Mouse (Mus musculus): ENCODE data around the gene Ikzf2.

DNA sequence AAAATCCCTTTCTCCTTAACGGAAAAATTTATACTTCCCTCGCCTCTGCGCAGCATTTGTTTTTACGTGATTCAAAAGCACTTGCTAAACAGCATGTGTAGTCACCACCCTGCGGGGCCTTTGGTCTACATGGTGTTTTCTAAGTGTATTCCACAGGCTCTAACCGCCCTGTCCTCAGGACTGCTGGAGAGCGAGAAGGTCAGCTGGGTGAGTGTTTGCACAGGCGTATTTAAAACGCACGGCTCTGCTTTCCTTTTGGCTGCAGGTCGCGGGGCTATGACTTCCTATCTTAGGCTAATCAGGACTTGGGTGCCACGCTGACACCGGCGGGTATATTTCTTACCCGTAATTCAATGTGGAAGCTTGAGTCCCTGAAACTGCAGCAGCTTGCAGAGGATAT lies 30.1 kb downstream of the Ikzf2 start:
- TF ChIP-seq POLR2A (IDR thresholded peaks at IDR 0.05; ENCODE audit: low read depth, low read length) (no peak), CTCF (IDR thresholded peaks at IDR 0.05; ENCODE audit: extremely low read depth, insufficient read length, insufficient replicate concordance, low read depth, low read length) (no peak)

All from small intestine, adult 2 months (tissue).